Mouse (Mus musculus) MEL (cell line): ENCODE results near the gene Nfix.

Source experiments
- CTCF ChIP-seq, 3 experiments: IDR thresholded peaks in 2 of 3; conservative IDR thresholded peaks in 1 of 3; 2 replicates each; pipeline ENCODE4 v1.5.1; 2011 to 2012; ENCODE audit warnings: low read length in 3 of 3, low read depth in 2 of 3, mild to moderate bottlenecking in 2 of 3, improper control_type of control experiment in 1 of 3, inconsistent platforms in 1 of 3, mixed read lengths in 1 of 3, moderate library complexity in 1 of 3; ENCODE audit not compliant: control insufficient read depth in 1 of 3, insufficient read depth in 1 of 3, poor library complexity in 1 of 3, severe bottlenecking in 1 of 3
- EP300 ChIP-seq, 2 experiments: IDR thresholded peaks; 2 replicates each; pipeline ENCODE4 v1.6.1; 2011; ENCODE audit warnings: improper control_type of control experiment in 2 of 2, low read length in 2 of 2, low read depth in 1 of 2, mild to moderate bottlenecking in 1 of 2
- JUND ChIP-seq: IDR thresholded peaks from 2 replicates; pipeline ENCODE4 v1.6.1; 2011; ENCODE audit warnings: low read depth, mild to moderate bottlenecking, improper control_type of control experiment, low read length
- MAFK ChIP-seq: IDR thresholded peaks from 2 replicates; pipeline ENCODE4 v1.6.1; 2011; ENCODE audit warnings: low read depth, mild to moderate bottlenecking, low read length, improper control_type of control experiment, borderline replicate concordance
- TCF12 ChIP-seq: IDR thresholded peaks from 2 replicates; pipeline ENCODE4 v1.6.1; 2014; ENCODE audit warnings: low read depth, mild to moderate bottlenecking, inconsistent platforms, low read length, improper control_type of control experiment, moderate library complexity

DNA sequence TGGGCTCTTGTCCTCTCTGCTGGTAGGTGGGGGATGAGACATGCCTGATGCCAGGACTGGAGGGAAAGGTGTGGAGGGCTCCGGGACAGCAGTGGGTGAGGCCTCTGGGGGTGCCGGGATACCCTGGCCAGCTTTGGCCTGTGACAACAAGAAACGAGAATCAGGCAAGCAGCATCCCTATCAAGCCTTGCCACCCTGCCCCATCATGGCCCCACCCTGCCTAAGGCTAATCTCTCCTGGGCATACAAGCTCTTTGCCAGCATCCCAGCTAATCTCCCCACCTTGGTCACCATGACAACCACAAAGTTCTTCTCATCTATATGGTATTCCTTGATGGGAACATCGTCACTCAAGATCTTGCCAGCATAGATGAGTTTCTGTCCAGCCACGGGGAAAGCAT is 38.4 kb upstream of the Nfix start:
- TF ChIP-seq JUND (no peak), CTCF (IDR thresholded peaks at IDR 0.05 in 2 of 3, conservative IDR thresholded peaks at IDR 0.05 in 1 of 3; ENCODE audit: control insufficient read depth in 1 of 3, insufficient read depth in 1 of 3, low read depth in 2 of 3, low read length in 3 of 3, poor library complexity in 1 of 3, severe bottlenecking in 1 of 3) (no peak), MAFK (no peak), TCF12 (0 out of 2 replicates have a peak, but pooled peaks have one; percentile 23), EP300 (IDR thresholded peaks at IDR 0.05; ENCODE audit: low read depth in 1 of 2, low read length in 2 of 2) (peak in 1 of 2 experiments; percentile 69; a peak in 2 of 4 replicates)
